Mouse (Mus musculus) right cerebral cortex, postnatal 36 days (tissue): ENCODE results near the gene Cma1.
"Not testable (repeated sequence)": the region's sequence is repeated elsewhere in the genome, so short reads cannot be mapped to it uniquely, and the experiment has no call there.

Source experiments
- DNase-seq, 2 experiments: peaks; one replicate each; pipeline ENCODE4 v3.0.0; 2022; ENCODE audit warnings: low spot score in 2 of 2, mixed read lengths in 1 of 2

Cma1 gene

GRCm38 (mm10) chr14:55944575-55944974 lies at the start of gene Cma1:
TSS of gene Cma1 (minus strand) at chr14:55944675.
- DNase-seq = no peak

- not testable (repeated sequence) for DNase-seq
These were observed 43.0 kb upstream of the Cma1 start for GRCm38 (mm10) chr14:55987464-55987863.

DNA sequence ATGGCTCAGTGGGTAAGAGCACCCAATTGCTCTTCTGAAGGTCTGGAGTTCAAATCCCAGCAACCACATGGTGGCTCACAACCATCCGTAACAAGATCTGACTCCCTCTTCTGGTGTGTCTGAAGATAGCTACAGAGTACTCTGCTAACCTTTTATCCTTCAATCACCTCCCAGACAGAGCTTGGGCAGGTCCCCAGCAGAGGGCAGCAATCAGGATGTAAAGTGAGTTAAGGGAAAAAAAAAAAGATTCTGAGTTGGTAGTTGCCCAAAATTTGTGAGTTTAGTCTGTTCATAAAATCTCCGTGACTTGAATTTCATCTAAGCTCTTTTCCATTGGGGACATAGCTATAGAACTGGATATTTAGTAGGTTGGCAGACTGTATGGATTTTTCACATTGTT lies 19.4 kb upstream of the Cma1 start:
- not testable (repeated sequence) for DNase-seq

DNA sequence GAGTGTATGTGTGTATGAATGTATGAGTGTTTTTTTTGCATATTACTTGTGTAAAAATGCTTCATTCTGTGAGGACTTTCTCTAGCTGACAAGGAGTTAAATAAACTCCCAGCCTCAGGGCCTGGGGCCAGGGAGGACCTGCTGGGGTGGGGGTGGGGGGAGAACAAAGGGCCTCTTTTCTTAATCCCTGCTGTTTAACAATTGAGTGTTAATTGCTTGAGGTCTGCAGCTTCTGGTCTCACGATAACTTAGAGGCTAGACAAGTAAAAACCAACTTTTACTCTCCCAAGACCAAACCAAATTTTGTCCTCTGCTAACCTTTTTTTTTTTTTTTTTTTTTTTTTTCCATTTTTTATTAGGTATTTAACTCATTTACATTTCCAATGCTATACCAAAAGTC lies 18.8 kb upstream of the Cma1 start:
- DNase-seq = no peak

GRCm38 (mm10) chr14:55950346-55951030 lies 6.0 kb upstream of the Cma1 start, which contains the start of gene Cma2:
TSS of gene Cma2 (plus strand) at chr14:55950980.
- no peak for DNase-seq

DNA sequence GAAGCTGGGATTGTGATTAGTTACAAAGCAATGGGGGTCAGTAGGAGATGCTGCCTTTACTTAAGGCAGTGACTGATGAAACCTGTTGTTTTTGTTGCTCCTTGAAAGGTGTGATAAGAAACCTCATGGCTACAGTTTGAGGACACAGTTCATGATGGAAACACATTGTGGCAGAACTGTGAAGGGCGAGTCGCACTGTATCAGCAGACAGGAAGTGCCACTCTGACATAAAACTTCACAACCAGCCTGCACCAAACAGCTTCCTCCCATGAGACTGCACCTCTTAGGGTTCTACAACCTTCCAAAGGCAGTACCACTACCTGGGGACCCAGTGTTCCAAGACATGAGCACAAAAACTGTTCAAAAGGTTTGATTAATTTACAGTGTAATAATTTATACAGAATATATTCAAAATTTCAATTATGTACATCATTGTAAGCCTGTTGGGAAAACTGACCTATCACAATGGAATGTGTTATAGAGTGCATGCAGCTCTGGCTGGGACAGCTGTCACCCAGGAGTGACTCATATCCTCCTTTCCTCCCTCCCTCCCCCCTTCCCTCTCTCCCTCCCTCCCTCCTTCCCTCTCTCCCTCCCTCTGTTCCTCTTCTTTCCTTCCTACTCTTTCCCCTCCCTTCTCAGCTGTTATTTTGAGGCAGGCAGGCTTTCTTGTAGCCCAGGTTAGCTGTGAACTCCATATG lies 1.9 kb upstream of the Cma1 start:
- DNase-seq = no peak

GRCm38 (mm10) chr14:55943601-55944000 lies 874 bp downstream of the Cma1 start:
- DNase-seq = no peak

DNA sequence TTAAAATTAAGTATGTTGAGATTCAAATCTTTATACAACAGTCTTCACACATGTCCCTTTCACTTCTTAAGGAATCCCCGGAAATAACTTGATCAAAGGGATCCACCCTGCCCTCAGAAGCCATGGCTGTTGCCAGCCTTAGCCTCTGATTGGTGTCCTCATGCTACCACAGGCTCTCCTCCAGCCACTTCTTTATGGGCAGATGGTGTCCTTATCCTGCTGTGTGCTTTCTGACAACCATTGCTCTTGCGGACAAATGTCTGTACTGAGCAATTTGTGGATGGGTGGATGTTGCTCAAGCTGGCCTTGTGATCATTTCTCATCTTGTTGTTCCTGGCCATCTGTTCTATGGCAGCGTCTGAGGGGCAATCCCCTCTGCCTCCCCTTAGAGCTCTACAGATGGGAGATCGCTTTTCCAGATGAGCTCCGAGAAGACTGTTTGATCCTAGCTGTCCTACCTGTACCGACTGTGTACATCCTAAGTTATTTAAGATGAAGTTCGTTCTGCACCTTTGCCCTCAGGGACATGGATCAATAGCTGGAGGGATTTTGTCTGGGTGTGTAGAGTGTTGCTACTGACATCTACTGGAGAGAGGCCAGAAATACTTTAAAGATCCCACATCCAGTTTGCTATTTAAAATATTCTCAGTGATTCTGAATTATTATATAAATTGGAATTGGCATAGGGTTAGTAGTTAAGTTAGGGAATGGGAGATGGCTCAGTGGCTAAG lies 4.2 kb downstream of the Cma1 start:
- no peak for DNase-seq

- DNase-seq = no peak
These were observed 10.9 kb downstream of the Cma1 start for GRCm38 (mm10) chr14:55933586-55933985.

DNA sequence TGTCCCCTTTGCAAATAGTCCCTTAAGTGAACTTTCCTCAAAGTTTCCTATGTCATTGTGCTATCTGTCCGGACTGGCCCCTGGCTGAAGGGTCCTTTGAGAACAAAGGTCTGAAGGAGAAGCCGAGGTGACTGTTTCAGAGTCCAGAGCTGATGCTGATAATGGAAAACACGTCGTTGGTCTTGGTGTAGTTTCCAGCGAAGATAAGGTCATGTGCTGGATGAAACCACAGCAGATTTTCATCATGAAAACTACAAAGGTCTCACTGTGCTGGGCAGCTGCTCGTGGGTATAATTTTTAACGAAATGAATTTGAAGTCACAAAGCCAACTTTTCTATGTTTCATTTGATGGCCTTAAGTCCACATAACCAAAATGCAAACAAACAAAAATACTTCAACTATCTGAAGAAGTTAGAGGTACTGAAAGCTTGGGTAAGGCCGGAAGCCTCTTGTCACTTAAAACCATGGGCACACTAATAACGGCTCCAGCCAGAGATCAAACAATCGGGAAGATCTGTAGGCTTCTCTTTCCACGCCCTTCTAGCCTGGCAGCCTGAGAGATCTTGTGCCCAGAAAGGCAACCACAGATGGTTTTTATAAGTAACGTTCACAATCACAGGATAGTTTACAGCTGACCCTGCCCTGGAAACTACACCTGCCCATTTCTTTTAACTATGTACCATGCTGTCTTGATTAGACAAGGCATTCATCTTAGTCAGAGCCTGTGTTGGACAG lies 15.0 kb downstream of the Cma1 start:
- DNase-seq = no peak

DNA sequence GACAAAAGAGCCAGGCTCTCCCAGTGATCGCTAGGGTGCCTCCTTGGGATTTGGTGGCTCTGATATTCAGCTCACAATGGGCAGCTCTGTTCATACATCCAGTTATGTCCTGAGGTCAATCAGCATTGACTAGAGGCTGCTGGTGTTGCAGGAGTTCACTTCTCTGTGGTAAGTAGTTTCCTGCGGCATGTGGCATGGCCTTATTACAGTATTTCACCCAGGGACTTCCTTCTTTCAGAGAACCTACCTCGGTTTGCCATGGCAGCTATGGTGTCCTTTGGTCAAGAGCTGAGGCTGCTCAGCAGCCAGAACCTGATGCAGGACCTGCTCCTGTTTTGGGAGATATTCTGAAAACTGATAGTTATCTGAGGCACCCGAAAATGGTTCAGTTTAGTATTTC lies 17.6 kb downstream of the Cma1 start:
- no peak for DNase-seq

- DNase-seq = no peak
These were observed 21.8 kb downstream of the Cma1 start for GRCm38 (mm10) chr14:55922475-55923232.

GRCm38 (mm10) chr14:55918240-55919082 lies 26.0 kb downstream of the Cma1 start:
- peak; percentile 53 to 56 for DNase-seq

DNA sequence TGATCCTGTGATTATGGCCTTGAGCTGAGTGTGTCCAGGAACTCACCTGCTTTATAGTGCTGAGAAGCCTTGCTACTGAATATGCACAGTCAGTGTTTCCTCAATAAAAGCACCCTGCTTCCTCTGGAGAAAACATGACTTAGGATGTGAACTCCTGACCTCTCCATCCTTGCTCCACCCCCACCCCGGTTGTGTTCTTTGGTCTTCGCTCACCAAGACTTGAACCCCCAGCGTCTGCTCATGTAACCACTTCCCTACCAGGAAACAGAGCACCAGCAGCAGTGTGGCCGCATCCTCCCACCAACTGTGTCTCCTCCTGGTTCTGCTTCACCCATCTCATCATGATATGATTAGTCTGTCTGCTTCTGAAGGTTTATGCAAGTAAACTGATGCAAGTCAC lies 31.1 kb downstream of the Cma1 start:
- no peak for DNase-seq

DNA sequence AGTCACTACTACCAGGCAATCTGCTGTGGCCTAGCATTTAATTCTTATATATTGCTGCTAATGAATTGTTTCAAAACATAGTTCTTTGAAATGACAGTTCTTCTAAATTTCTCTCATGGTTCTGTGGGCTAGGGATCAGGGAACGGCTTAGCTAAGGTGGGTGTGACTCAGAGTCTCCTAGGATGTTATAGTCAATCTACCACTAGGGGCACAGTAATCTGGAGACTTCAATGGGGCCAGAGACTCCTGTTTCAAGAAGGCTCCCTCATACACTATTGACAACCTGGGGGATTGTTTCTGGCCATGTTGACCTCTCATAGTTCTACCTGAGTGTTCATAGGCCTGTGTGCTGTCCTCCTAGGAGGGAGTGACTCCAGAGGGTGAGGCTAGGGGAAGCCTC lies 39.0 kb downstream of the Cma1 start:
- DNase-seq = no peak

GRCm38 (mm10) chr14:55900414-55900755 lies 44.1 kb downstream of the Cma1 start:
- no peak for DNase-seq

DNA sequence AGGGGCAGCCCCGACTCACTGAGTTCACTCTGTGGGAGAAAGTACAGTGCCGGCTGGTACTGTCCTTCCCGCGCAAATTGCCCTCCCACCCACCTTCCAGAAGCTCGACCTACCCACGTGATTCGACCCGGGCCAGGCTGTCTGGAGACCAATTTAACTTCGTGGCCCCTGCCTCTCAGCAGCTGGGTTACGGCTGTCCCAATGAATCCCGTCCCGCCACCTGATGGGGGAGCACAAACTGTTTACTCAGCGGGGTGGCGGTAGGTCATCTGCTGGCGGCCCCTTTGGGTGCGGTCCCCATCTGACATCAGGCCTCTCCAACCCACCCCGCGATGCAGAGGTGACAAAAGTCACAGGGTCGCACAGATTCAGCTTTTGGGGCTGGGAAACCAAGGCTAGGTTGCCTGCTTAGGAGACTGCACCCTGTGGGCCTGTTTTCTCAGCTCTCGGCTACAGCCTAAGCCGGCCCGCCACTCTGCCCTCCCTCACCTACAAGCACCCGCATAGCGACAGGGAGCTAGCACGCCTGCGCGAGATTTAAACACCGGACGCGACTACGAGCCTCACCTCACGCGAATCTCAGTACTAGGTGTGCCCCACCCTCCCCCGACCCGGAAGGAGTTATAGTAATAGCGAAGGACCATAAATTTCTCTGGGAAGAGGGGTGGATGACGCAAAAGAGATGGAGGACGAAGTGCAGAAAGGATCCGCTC lies 44.6 kb downstream of the Cma1 start, which contains the start of gene Sdr39u1:
Gene Sdr39u1 (minus strand): TSS at position 593 of the 713 bp plus-strand sequence.
- peak; percentile 85 to 92 for DNase-seq

DNA sequence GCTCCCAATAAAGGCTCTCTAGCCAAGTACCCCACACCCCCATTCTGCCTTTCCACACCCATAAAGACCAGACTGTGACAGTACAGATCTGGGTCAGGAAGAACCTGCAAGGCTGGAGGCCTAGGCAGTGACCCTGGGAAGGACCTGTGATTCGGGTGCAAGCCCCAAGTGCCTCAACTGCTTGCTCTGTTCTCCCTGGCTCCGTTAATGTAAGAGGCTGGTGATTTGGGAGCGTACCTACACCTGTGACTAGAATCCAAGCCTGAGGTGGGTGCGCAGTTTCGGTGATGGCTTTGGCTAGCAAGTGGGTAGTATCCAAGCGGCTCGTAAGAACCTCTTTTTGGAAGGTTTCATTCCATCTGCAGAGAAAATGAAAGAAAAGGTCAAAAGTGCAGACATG lies 45.5 kb downstream of the Cma1 start:
- DNase-seq = no peak

- DNase-seq = no peak
These were observed 46.8 kb downstream of the Cma1 start for GRCm38 (mm10) chr14:55897671-55898070.
